Mouse (Mus musculus) E14TG2a.4 (cell line): ENCODE measurements at regions not wholly inside any gene's neighbourhood (a gene's known extent, or its start where the extent isn't known, plus 50 kb on each side); places are given as distances from the start of the nearest gene placed in this dataset.

ENCODE experiments used
- CTCF ChIP-seq: conservative IDR thresholded peaks from 2 replicates; pipeline ENCODE4 v1.5.1; 2014; ENCODE audit warnings: low read length
- NANOG ChIP-seq: IDR thresholded peaks from 2 replicates; pipeline ENCODE4 v1.6.1; 2014; ENCODE audit warnings: borderline replicate concordance, low read length, mixed read lengths
- POU5F1 ChIP-seq: IDR thresholded peaks from 2 replicates; pipeline ENCODE4 v1.6.1; 2014; ENCODE audit warnings: low read length, borderline replicate concordance

DNA sequence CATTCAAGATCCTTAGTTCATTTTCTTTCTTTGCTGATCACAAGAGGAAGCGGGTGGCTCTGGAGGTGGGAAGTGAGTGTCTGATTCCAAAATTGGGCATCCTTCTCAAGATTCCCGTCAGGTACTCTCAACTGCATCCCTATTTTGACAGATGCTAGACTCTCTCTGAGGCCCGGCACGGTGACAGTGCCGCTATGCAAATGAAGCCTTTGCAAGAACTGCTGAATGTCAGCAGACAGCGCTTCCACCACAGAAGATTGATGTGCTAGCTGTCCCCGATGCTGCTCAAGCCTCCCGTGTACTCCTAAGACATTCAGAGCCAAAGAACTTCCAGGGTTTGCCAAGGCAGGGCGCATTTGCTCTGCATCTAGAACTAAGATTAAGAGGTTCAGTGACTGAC, 50.9 kb upstream of the Cpne4 start:
- no peak for TF ChIP-seq CTCF
- no peak for TF ChIP-seq NANOG
- TF ChIP-seq POU5F1 = no peak
